Mouse (Mus musculus) neural tube, embryonic 13.5 days (tissue): Measurements from ENCODE around the gene Scamp1. TPM values are rescaled to one million over a fixed set of nuclear protein-coding genes. Genes with fewer than 3 reads are reported as not detected.

Experiments
- polyA plus RNA-seq: library from polyadenylated mRNA; unstranded; fragments of >200 nt; fragmentation: Nextera tagmentation; extraction: Ambion mirVana; gene quantifications from 2 replicates; pipeline ENCODE4 v1.2.1, GENCODE M21; 2015

Gene Scamp1
- polyA plus RNA-seq, 1 experiment from 2014 or later, result 111 TPM

Other genes starting within 250 kb of the Scamp1 start
- gene Lhfpl2, start 228.1 kb downstream of the Scamp1 start, polyA plus RNA-seq, result 21.3 and 21.7 TPM in 2 replicates
- gene Ap3b1, start 73.1 kb upstream of the Scamp1 start, polyA plus RNA-seq, result 29.4 and 37.0 TPM in 2 replicates